Mouse (Mus musculus) kidney, adult 2 months (tissue): Measurements from ENCODE around the gene Ypel5. TPM values are rescaled to one million over a fixed set of nuclear protein-coding genes. Genes with fewer than 3 reads are reported as not detected.

Source experiments
- DNase-seq: peaks from one replicate; pipeline ENCODE4 v3.0.0; 2021
- H3K27ac ChIP-seq: fragments of 200-500 bp; 2 replicates; pipeline ENCODE4 v1.5.1; 2012; ENCODE audit warnings: low read depth, low read length, control low read depth, inconsistent platforms; ENCODE audit not compliant: insufficient read depth
- H3K27me3 ChIP-seq: fragments of 200-500 bp; replicated peaks from 2 replicates; pipeline ENCODE4 v1.6.1; 2012; ENCODE audit warnings: mild to moderate bottlenecking, moderate library complexity, low read length, inconsistent platforms; ENCODE audit not compliant: control insufficient read depth, insufficient read depth
- H3K36me3 ChIP-seq: fragments of 200-500 bp; 2 replicates; pipeline ENCODE4 v1.6.1; 2012; ENCODE audit warnings: mild to moderate bottlenecking, moderate library complexity, low read length, inconsistent platforms; ENCODE audit not compliant: control insufficient read depth, insufficient read depth
- H3K4me1 ChIP-seq: fragments of 200-500 bp; 2 replicates; pipeline ENCODE4 v1.6.1; 2011; ENCODE audit warnings: low read length; ENCODE audit not compliant: control insufficient read depth, insufficient read depth
- H3K4me3 ChIP-seq: fragments of 200-500 bp; 2 replicates; pipeline ENCODE4 v1.5.1; 2011; ENCODE audit warnings: mild to moderate bottlenecking, low read depth, low read length, control low read depth; ENCODE audit not compliant: insufficient read depth
- CTCF ChIP-seq: fragments of 200-500 bp; conservative IDR thresholded peaks from 2 replicates; pipeline ENCODE4 v1.5.1; 2011; ENCODE audit warnings: low read depth, mild to moderate bottlenecking, control low read depth, low read length, moderate library complexity, mixed read lengths; ENCODE audit not compliant: insufficient read depth, insufficient read length
- POLR2A ChIP-seq: fragments of 200-500 bp; IDR thresholded peaks from one replicate; pipeline ENCODE4 v1.6.1; 2011; ENCODE audit warnings: low read depth, low read length, control low read depth
- WGBS: fragments of 180-500 bp; shearing (Covaris S2); methylation state at CpG from one replicate; pipeline ENCODE4 v1.1.7; 2018; 5-methylcytosine and 5-hydroxymethylcytosine counted together
- polyA plus RNA-seq: library from polyadenylated mRNA; depleted of rRNA; stranded (reverse); fragments of >200 nt; gene quantifications from 2 replicates; pipeline ENCODE4 v1.2.3, GENCODE M21; 2012

Ypel5 gene
- polyA plus RNA-seq, 1 experiment, result 27.7 TPM

- Histone ChIP-seq H3K27me3 (no peaks in the 10 kb centered on the region), H3K27ac (no peak overlapping the region), H3K36me3 (no peaks in the 10 kb centered on the region), H3K4me3 (no peak overlapping the region), H3K4me1 (no peaks in the 10 kb centered on the region)
- DNase-seq, result no peak
- TF ChIP-seq CTCF (no peak), POLR2A (no peak)
- WGBS, result 44% methylated on average over 7 of the region's 7 CpGs
Measured at GRCm38 (mm10) chr17:72809942-72810654, 26.2 kb upstream of the Ypel5 start.

GRCm38 (mm10) chr17:72813419-72814315, 22.6 kb upstream of the Ypel5 start:
- TF ChIP-seq CTCF (peak; percentile 93), POLR2A (no peak)
- Histone ChIP-seq H3K27ac (no peak overlapping the region), H3K27me3 (no peaks in the 10 kb centered on the region), H3K4me3 (no peak overlapping the region), H3K4me1 (no peaks in the 10 kb centered on the region), H3K36me3 (no peaks in the 10 kb centered on the region)
- peak; percentile 48 for DNase-seq
- WGBS, result 20% methylated on average over 12 of the region's 12 CpGs

GRCm38 (mm10) chr17:72817574-72817973, 18.7 kb upstream of the Ypel5 start:
- Histone ChIP-seq H3K27me3 (no peaks in the 10 kb centered on the region), H3K36me3 (no peaks in the 10 kb centered on the region), H3K4me1 (no peaks in the 10 kb centered on the region), H3K27ac (no peak overlapping the region), H3K4me3 (no peak overlapping the region)
- WGBS, result 89% methylated on average over 5 of the region's 5 CpGs
- TF ChIP-seq CTCF (no peak), POLR2A (no peak)
- DNase-seq, result no peak

- TF ChIP-seq CTCF (no peak), POLR2A (no peak)
- H3K4me1 ChIP-seq, result no peaks in the 10 kb centered on the region
- 79% methylated on average over 2 of the region's 2 CpGs for WGBS
Measured at GRCm38 (mm10) chr17:72819714-72820113, 16.5 kb upstream of the Ypel5 start.

GRCm38 (mm10) chr17:72820425-72820824, 15.8 kb upstream of the Ypel5 start:
- 56% methylated on average over 4 of the region's 4 CpGs for WGBS

More at GRCm38 (mm10) chr17:72819714-72820113, 16.5 kb upstream of the Ypel5 start:
- no peaks in the 10 kb centered on the region for H3K36me3 ChIP-seq
- H3K27me3 ChIP-seq, result no peaks in the 10 kb centered on the region
- no peak overlapping the region for H3K27ac ChIP-seq
- DNase-seq, result no peak
- H3K4me3 ChIP-seq, result no peak overlapping the region

GRCm38 (mm10) chr17:72821923-72822322, 14.3 kb upstream of the Ypel5 start:
- Histone ChIP-seq H3K36me3 (no peaks in the 10 kb centered on the region), H3K4me1 (no peaks in the 10 kb centered on the region), H3K27me3 (no peaks in the 10 kb centered on the region), H3K4me3 (no peak overlapping the region), H3K27ac (no peak overlapping the region)
- DNase-seq, result no peak
- TF ChIP-seq CTCF (no peak), POLR2A (no peak)
- 58% methylated on average over 1 of the region's 1 CpGs for WGBS

More at GRCm38 (mm10) chr17:72820425-72820824, 15.8 kb upstream of the Ypel5 start:
- Histone ChIP-seq H3K4me3 (no peak overlapping the region), H3K4me1 (no peaks in the 10 kb centered on the region), H3K36me3 (no peaks in the 10 kb centered on the region), H3K27ac (no peak overlapping the region), H3K27me3 (no peaks in the 10 kb centered on the region)
- DNase-seq, result no peak
- TF ChIP-seq POLR2A (no peak), CTCF (no peak)
